Comparison of ENCODE assay signal across 24 mouse cellular contexts in genomic region chr2:60152481-60152880, GRCm38 (mm10). TPM values are rescaled to one million over a fixed set of nuclear protein-coding genes. Genes with fewer than 3 reads are reported as not detected.
DNase-seq lines count a peak whose midpoint lies in the region; ATAC-seq lines count a peak whose summit lies in the region.
"Had no signal": no experiment of that assay in that cellular context is flagged by ENCODE, and none has a peak within 500 bp of the region (broad histone marks: within the 10 kb centered on the region; RNA-seq: fewer than 3 reads in every experiment).

No protein-coding gene starts in this region.

- peak; percentile 44 for DNase-seq in heart, adult 11 months
- DNase-seq in A20 (ENCODE audit: low read depth, low spot score), result peak; percentile 72
- no peak for DNase-seq in adrenal gland, postnatal 10 days
- no peak for DNase-seq in lung, postnatal 25 days (ENCODE audit: low spot score)
- no peak for DNase-seq in lung, postnatal 10 days
- DNase-seq: adrenal gland, adult 8-10 months; adrenal gland, postnatal 25 days; cerebellum, adult 11 months; cerebellum, adult 18-20 months; cerebellum, adult 8-10 months; cerebellum, adult 9-11 months; cerebellum, postnatal 14 days; cerebellum, postnatal 36 days; forebrain, postnatal 0 days had no signal

- H3K27me3 ChIP-seq in heart, embryonic 11.5 days (ENCODE audit: control insufficient read depth, insufficient read depth, low read length), result no peaks in the 10 kb centered on the region
- H3K27me3 ChIP-seq: embryonic facial prominence, embryonic 12.5 days; forebrain, embryonic 13.5 days; forebrain, embryonic 15.5 days; Patski had no signal

- H3K4me1 ChIP-seq in heart, embryonic 11.5 days (ENCODE audit: control insufficient read depth, insufficient read depth, low read length), result no peaks in the 10 kb centered on the region
- H3K4me1 ChIP-seq: embryonic facial prominence, embryonic 10.5 days; embryonic facial prominence, embryonic 12.5 days; forebrain, embryonic 13.5 days; forebrain, embryonic 15.5 days had no signal

- H3K4me2 ChIP-seq in heart, embryonic 11.5 days, result no peak overlapping the region
- H3K4me2 ChIP-seq: embryonic facial prominence, embryonic 12.5 days; forebrain, embryonic 13.5 days; forebrain, embryonic 15.5 days had no signal

- no peaks in the 10 kb centered on the region for H3K9me3 ChIP-seq in heart, embryonic 11.5 days (replicated peaks; ENCODE audit: control insufficient read depth, low read length)
- H3K9me3 ChIP-seq: embryonic facial prominence, embryonic 10.5 days; embryonic facial prominence, embryonic 12.5 days; forebrain, embryonic 13.5 days; forebrain, embryonic 15.5 days had no signal

- WGBS in heart, embryonic 11.5 days (ENCODE audit: insufficient replicate concordance), result 89% methylated on average over 2 of the region's 2 CpGs

- no peak for ATAC-seq in heart, embryonic 11.5 days (replicated peaks; ENCODE audit: insufficient number of reproducible peaks, low FRiP score, low TSS enrichment)
- peak; percentile 29; the same call in 1 of the 2 replicates for ATAC-seq in common myeloid progenitor, adult 5-6 weeks (replicated peaks; ENCODE audit: low read depth, poor library complexity, severe bottlenecking)
- ATAC-seq in megakaryocyte, adult 5-6 weeks (ENCODE audit: poor library complexity, severe bottlenecking), result peak; percentile 59; the same call in 1 of the 2 replicates
- ATAC-seq: activated CD4-positive, CD25-positive, alpha-beta regulatory T cell, adult 4 months; CD4-positive, CD25-positive, alpha-beta regulatory T cell, adult 4 months; forebrain, embryonic 13.5 days; forebrain, embryonic 15.5 days; forebrain, postnatal 0 days; Patski had no signal

- H3K27ac ChIP-seq in heart, embryonic 11.5 days (ENCODE audit: low read depth, low read length), result no peak overlapping the region
- H3K27ac ChIP-seq: embryonic facial prominence, embryonic 10.5 days; embryonic facial prominence, embryonic 12.5 days; forebrain, embryonic 13.5 days; forebrain, embryonic 15.5 days had no signal

- no peaks in the 10 kb centered on the region for H3K36me3 ChIP-seq in heart, embryonic 11.5 days (ENCODE audit: control insufficient read depth, insufficient read depth, low read length)
- H3K36me3 ChIP-seq: embryonic facial prominence, embryonic 10.5 days; embryonic facial prominence, embryonic 12.5 days; forebrain, embryonic 15.5 days had no signal

- H3K9ac ChIP-seq in heart, embryonic 11.5 days (ENCODE audit: low read depth, low read length), result no peak overlapping the region
- H3K9ac ChIP-seq: embryonic facial prominence, embryonic 12.5 days; forebrain, embryonic 13.5 days; forebrain, embryonic 15.5 days; forebrain, postnatal 0 days had no signal

- no peak overlapping the region for H3K4me3 ChIP-seq in heart, embryonic 11.5 days (ENCODE audit: low read depth, low read length)
- H3K4me3 ChIP-seq: embryonic facial prominence, embryonic 10.5 days; embryonic facial prominence, embryonic 12.5 days; forebrain, embryonic 13.5 days; forebrain, embryonic 15.5 days had no signal

RNA-seq across cellular contexts. Expression of gene Baz2b, which starts 57.2 kb away (rescaled TPM):
- 51.2 and 56.1 TPM in 2 replicates for polyA plus RNA-seq in heart, embryonic 11.5 days (2014; fragmentation: Nextera tagmentation; extraction: Ambion mirVana)
- total RNA-seq in common myeloid progenitor, adult 5-6 weeks (2017), result 124 and 143 TPM in 2 replicates
- 87.2 and 95.6 TPM in 2 replicates for total RNA-seq in megakaryocyte, adult 5-6 weeks (2015)
- total RNA-seq in megakaryocyte, adult 5-6 weeks (2017), result 129 and 133 TPM in 2 replicates
- 10 to 100 TPM; 57.0 to 87.2 TPM for total RNA-seq in adrenal gland, postnatal 10 days (2021)

RNA-seq across cellular contexts. Expression of gene March7, which starts 57.2 kb away (rescaled TPM):
- polyA plus RNA-seq in heart, embryonic 11.5 days (2014; fragmentation: Nextera tagmentation; extraction: Ambion mirVana), result 62.6 and 65.2 TPM in 2 replicates
- total RNA-seq in common myeloid progenitor, adult 5-6 weeks (2017), result 92.8 and 139 TPM in 2 replicates
- total RNA-seq in megakaryocyte, adult 5-6 weeks (2015), result 80.4 and 93.0 TPM in 2 replicates
- total RNA-seq in megakaryocyte, adult 5-6 weeks (2017), result 93.9 and 97.7 TPM in 2 replicates
- total RNA-seq in adrenal gland, postnatal 10 days (2021), result 10 to 100 TPM; 47.8 to 56.7 TPM

Comparison
In these comparisons a context has a peak if more than half of its experiments do, and no peak if none do; other contexts are left out.
1. DNase-seq: peak in heart, adult 11 months (single experiment) and A20 (single experiment); none in adrenal gland, postnatal 10 days (single experiment), lung, postnatal 25 days (single experiment) and lung, postnatal 10 days (single experiment).